Mouse (Mus musculus) intestine, embryonic 16.5 days (tissue): ENCODE measurements around the gene Mrnip. TPM values are rescaled to one million over a fixed set of nuclear protein-coding genes. Genes with fewer than 3 reads are reported as not detected.

Source experiments
- ATAC-seq: fragments of 200-750 bp; cut with Nextera tagmentation; 2 replicates; pipeline ENCODE4 v1.8.0; 2017; ENCODE audit warnings: moderate TSS enrichment, moderate library complexity
- H3K27ac ChIP-seq: fragments of 300-500 bp; sonication (generic); 2 replicates; pipeline ENCODE4 v1.5.1; 2014; ENCODE audit warnings: mild to moderate bottlenecking, low read length
- H3K27me3 ChIP-seq: fragments of 300-500 bp; sonication (generic); replicated peaks from 2 replicates; pipeline ENCODE4 v1.6.1; 2014; ENCODE audit warnings: low read length, control low read depth, mixed read lengths; ENCODE audit not compliant: control insufficient read depth, insufficient read depth
- H3K36me3 ChIP-seq: fragments of 300-500 bp; sonication (generic); 2 replicates; pipeline ENCODE4 v1.6.1; 2014; ENCODE audit warnings: low read length, control low read depth; ENCODE audit not compliant: control insufficient read depth, insufficient read depth
- H3K4me1 ChIP-seq: fragments of 300-500 bp; sonication (generic); 2 replicates; pipeline ENCODE4 v1.6.1; 2014; ENCODE audit warnings: low read length, control low read depth, mixed read lengths; ENCODE audit not compliant: control insufficient read depth, insufficient read depth
- H3K4me2 ChIP-seq: fragments of 300-500 bp; sonication (generic); 2 replicates; pipeline ENCODE4 v1.6.1; 2014; ENCODE audit warnings: low read depth, low read length, control low read depth
- H3K4me3 ChIP-seq: fragments of 300-500 bp; sonication (generic); 2 replicates; pipeline ENCODE4 v1.5.1; 2014; ENCODE audit warnings: mild to moderate bottlenecking, low read length
- H3K9ac ChIP-seq: fragments of 300-500 bp; sonication (generic); 2 replicates; pipeline ENCODE4 v1.6.1; 2014; ENCODE audit warnings: low read depth, low read length
- H3K9me3 ChIP-seq: fragments of 300-500 bp; sonication (generic); 2 replicates; pipeline ENCODE4 v1.6.1; 2016; ENCODE audit warnings: low read length, control low read depth; ENCODE audit not compliant: control insufficient read depth
- WGBS: fragments of 180-500 bp; shearing (Covaris S2); extraction: QIAGEN DNeasy Blood & Tissue Kit; methylation state at CpG from one replicate; pipeline ENCODE4 v1.1.7; 2014; 5-methylcytosine and 5-hydroxymethylcytosine counted together
- polyA plus RNA-seq: library from polyadenylated mRNA; unstranded; fragments of >200 nt; fragmentation: Nextera tagmentation; extraction: Ambion mirVana; gene quantifications from 2 replicates; pipeline ENCODE4 v1.2.1, GENCODE M21; 2015

The Mrnip gene
- polyA plus RNA-seq, 1 experiment from 2014 or later: 12.4 TPM

DNA sequence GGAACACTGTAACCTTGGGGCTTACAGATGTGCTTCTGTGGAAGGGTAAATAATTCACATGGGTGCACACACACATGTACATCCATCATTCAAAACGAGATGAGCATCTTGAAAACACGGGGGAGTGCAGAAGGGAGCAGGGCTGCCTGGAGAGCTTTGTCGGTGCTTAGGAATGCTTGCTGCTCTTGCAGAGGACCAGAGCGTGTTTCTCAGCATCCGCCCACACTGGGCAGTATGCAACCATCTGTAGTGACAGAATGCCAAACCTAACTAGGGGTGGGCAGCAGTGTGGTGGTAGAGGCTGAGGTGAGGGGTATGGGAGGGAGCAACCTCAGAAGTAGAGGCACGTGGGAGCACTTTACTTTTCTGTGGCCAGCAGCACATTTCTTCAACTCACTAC is 2.9 kb downstream of the Mrnip start:
- Histone ChIP-seq H3K4me1 (peaks cover 4% of the 10 kb centered on the region), H3K36me3 (no peaks in the 10 kb centered on the region), H3K9ac (no peak overlapping the region), H3K4me3 (no peak overlapping the region), H3K4me2 (no peak overlapping the region), H3K9me3 (no peaks in the 10 kb centered on the region), H3K27ac (no peak overlapping the region), H3K27me3 (no peaks in the 10 kb centered on the region)
- 71% methylated on average over 6 of the region's 6 CpGs for WGBS
- ATAC-seq: no peak

DNA sequence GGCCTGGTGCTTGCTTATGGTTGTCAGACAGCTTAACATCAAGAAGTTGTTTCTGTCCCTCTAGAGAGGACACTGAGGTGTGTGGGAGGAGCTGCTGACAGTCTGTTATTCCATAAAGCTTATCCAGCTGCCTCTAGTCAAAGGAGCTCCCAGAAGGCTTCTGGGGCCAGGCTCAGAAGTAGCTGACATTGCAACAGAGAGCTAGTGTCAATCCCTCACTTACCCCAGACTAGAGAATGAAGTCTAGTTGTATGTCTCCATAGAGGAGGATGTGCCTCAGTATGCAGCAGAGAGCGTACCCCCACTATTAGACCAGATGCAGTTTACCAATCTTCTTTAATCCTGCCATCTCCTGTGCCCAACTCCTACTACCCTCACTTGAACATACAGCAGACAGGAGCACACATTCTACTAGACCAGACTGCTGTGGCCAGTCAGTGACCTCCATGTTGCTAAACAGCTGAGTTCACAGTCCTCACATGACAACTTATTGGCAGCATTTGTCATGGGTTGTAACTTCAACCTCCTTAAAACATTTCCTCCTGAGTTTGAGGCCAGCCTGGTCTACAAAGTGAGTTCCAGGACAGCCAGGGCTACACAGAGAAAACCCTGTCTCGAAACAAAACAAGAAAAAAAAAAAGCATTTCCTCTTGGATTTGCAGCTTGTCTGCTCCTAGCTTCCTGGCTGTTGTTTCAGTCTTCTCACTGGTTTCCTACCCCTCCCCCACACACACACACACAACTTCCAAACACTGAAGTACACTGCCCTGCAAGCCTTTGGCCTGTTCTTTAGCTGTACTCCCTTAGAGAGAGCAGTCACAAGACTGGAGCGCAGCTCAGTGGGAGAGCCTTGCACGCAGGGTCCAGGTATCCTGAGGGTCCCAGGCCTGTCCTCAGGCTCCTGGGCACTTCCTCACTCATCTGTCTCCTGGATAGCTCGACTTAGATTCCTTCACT is 4.6 kb downstream of the Mrnip start:
- H3K9me3 ChIP-seq: no peaks in the 10 kb centered on the region
- no peaks in the 10 kb centered on the region for H3K27me3 ChIP-seq
- no peak overlapping the region for H3K4me3 ChIP-seq
- 75% methylated on average over 5 of the region's 5 CpGs for WGBS
- H3K4me2 ChIP-seq: no peak overlapping the region
- H3K4me1 ChIP-seq: peaks cover 4% of the 10 kb centered on the region
- no peak for ATAC-seq
- no peak overlapping the region for H3K27ac ChIP-seq
- H3K9ac ChIP-seq: no peak overlapping the region
- H3K36me3 ChIP-seq: no peaks in the 10 kb centered on the region

DNA sequence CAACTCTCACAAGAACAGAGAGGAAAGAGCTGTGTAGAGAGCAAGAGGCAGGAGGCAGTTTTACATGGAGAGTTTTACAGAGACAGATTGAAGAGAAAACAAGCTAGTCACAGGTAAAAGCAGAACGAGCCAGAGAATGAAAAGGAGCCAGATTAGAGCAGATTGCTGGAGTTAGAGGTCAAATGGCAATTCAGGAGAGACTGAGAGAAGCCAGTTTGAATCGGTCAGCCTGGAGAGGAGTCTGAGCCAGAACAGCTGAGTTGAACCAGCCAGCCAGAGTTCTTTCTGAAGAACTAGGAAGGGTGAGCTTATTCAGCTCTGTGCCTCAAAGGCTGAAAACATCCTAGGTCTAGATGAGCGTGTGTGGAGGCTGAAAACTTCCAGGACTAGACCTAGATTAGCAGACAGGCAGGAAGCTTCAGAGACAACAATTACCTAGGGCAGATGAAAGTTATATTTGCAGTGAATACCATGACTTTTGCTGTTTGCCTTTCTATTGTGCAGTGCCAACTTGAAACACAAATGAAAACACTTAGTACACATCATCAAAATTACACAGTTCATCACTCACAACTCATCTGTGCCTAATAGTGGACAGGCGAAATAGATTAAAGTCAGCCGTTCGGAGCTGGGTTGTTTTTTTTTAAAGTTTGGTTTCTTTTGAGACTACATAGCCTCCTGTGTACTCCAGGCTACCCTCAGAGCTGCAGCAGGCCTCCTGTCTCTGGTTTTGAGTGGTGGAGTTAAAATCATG is 6.4 kb downstream of the Mrnip start:
- Histone ChIP-seq H3K4me1 (no peaks in the 10 kb centered on the region; the same call in 1 of the 2 replicates), H3K4me3 (no peak overlapping the region), H3K9me3 (no peaks in the 10 kb centered on the region), H3K27ac (no peak overlapping the region), H3K4me2 (no peak overlapping the region), H3K9ac (no peak overlapping the region), H3K27me3 (no peaks in the 10 kb centered on the region), H3K36me3 (no peaks in the 10 kb centered on the region)
- WGBS: 82% methylated on average over 6 of the region's 6 CpGs
- no peak for ATAC-seq

DNA sequence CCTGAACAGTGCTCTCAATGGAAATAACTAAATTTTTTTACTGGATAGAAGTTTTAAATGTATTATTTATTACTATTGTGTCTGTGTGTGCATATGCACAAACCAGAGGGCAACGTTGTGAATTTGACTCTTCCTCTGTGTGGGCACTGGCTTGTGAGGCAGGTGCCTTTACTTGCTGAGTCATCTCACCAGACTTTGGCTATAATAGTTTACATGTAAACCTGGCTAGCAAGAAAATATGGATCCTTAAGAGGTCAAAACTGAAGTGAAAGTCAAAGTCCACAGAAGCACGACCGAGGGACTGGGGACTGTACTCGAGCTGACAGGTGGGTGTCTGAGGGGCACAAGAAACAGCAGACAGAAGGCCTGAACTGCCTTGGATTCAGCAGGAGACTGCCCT is 8.5 kb downstream of the Mrnip start:
- Histone ChIP-seq H3K27ac (no peak overlapping the region), H3K9ac (no peak overlapping the region), H3K4me1 (no peaks in the 10 kb centered on the region), H3K36me3 (no peaks in the 10 kb centered on the region), H3K4me2 (no peak overlapping the region), H3K4me3 (no peak overlapping the region), H3K27me3 (no peaks in the 10 kb centered on the region), H3K9me3 (no peaks in the 10 kb centered on the region)
- no peak for ATAC-seq
- WGBS: 71% methylated on average over 4 of the region's 4 CpGs

DNA sequence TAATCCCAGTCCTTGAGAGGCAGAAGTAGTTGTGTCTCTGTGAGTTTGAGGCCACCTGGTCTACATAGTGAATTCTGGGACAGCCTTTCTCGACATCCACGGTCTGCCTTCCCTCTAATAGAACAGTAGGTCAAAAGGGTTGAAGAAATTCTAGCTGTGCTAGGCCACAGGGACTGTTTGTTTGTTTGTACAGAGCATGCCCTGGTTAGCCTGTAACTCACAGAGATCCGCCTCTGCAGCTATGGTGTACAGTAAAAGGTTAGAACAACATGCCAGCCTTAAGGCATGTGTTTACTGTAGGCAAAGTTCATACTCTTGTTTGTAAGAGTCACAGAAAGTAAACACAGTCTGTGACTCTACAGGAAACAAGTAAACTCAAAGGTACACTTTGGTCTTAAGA is 10.5 kb downstream of the Mrnip start:
- no peak for ATAC-seq
- no peak overlapping the region for H3K4me3 ChIP-seq
- 85% methylated on average over 3 of the region's 3 CpGs for WGBS
- no peaks in the 10 kb centered on the region for H3K36me3 ChIP-seq
- no peak overlapping the region for H3K27ac ChIP-seq
- no peak overlapping the region for H3K9ac ChIP-seq
- no peaks in the 10 kb centered on the region for H3K9me3 ChIP-seq
- no peak overlapping the region for H3K4me2 ChIP-seq
- no peaks in the 10 kb centered on the region for H3K27me3 ChIP-seq
- H3K4me1 ChIP-seq: no peaks in the 10 kb centered on the region

DNA sequence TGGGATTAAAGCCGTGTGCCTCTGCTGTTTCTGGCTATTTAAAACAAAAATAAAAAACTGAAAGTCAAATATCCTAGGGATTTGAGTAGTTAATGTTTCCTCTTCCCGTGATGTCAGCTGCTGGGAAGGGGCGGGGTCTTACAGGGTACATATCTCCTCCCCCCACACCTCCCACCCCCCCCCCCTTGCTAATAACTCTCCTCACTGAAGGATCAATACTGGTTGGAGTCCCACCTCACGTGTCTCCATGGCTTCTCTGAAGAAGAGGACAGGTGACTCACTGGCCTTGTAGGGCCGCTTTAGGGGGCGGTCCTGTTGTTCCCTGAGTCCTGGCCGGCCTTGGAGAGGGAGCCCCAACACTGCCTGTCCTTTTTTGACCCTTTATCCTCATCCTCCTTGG is 14.4 kb downstream of the Mrnip start:
- Histone ChIP-seq H3K9ac (no peak overlapping the region), H3K36me3 (no peaks in the 10 kb centered on the region), H3K27me3 (no peaks in the 10 kb centered on the region), H3K9me3 (no peaks in the 10 kb centered on the region), H3K4me1 (no peaks in the 10 kb centered on the region), H3K27ac (no peak overlapping the region), H3K4me2 (no peak overlapping the region), H3K4me3 (no peak overlapping the region)
- WGBS: 47% methylated on average over 7 of the region's 7 CpGs
- 0 out of 2 replicates have a peak, but pooled peaks have one; percentile 42 for ATAC-seq

DNA sequence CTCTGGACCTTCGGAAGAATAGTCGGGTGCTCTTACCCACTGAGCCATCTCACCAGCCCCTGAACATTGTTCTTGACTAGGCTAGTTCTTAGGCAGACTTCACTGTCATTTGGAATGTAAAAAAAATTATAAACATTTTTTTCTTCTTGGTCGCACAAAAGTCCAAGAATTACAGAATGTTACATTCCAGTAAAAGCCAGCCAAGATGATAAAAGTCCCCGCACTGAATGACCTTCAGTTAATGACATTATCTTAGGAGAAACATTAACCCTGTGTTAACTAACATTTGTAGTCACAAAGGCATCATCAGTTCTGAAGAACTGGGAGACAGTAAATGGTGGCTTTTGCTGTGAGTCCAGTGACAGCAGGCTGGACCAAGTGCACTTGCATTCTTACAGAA is 16.1 kb downstream of the Mrnip start:
- Histone ChIP-seq H3K4me1 (no peaks in the 10 kb centered on the region), H3K9me3 (no peaks in the 10 kb centered on the region), H3K27me3 (no peaks in the 10 kb centered on the region), H3K27ac (no peak overlapping the region), H3K4me2 (no peak overlapping the region), H3K9ac (no peak overlapping the region), H3K4me3 (no peak overlapping the region), H3K36me3 (no peaks in the 10 kb centered on the region)
- no peak for ATAC-seq
- WGBS: 55% methylated on average over 4 of the region's 4 CpGs

DNA sequence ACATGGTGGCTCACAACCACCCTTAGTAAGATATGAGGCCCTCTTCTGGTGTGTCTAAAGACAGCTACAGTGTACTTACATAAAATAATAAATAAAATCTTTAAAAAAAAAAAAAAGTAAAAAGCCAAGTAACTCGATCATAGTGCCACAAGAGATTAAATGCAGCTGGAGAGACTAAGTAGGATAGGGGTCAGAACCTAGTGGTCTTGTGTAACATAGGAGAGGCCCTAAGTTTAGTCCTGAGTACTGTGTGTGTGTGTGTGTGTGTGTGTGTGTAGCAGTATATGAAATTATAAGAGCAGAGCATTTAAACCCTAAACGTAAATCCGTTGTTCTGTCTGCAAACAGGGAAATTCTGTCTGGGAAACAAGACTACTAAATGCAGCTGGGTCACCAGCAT is 18.0 kb downstream of the Mrnip start:
- no peak for ATAC-seq
- WGBS: 74% methylated on average over 3 of the region's 3 CpGs
- Histone ChIP-seq H3K9me3 (no peaks in the 10 kb centered on the region), H3K27me3 (no peaks in the 10 kb centered on the region), H3K27ac (no peak overlapping the region), H3K36me3 (no peaks in the 10 kb centered on the region), H3K9ac (no peak overlapping the region), H3K4me1 (no peaks in the 10 kb centered on the region), H3K4me2 (no peak overlapping the region), H3K4me3 (no peak overlapping the region)

DNA sequence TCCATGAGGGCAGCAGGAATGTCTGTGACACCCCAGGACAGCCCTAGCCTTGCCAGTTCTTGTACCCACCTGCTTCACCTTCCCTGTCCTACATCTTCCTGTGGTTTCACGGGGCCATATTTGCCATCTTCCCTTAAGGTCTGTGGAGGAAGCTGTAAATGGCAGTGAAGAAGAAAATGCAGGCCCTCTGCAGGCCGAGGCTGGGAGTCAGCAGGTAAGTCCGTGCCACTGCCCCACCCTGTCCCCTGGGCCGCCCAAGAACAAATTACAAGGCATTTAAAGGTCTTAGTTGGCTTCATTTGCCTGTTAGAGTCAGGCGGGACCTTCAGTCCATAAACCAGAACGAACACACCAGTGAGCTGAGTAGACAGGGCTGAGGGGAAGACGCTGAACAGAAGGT is 19.8 kb downstream of the Mrnip start:
- H3K27ac ChIP-seq: no peak overlapping the region; the same call in 1 of the 2 replicates
- no peak overlapping the region for H3K4me2 ChIP-seq
- no peaks in the 10 kb centered on the region for H3K9me3 ChIP-seq
- H3K4me1 ChIP-seq: no peaks in the 10 kb centered on the region
- H3K4me3 ChIP-seq: no peak overlapping the region
- ATAC-seq: peak; percentile 58
- no peak overlapping the region for H3K9ac ChIP-seq
- H3K36me3 ChIP-seq: peaks cover 3% of the 10 kb centered on the region
- WGBS: 61% methylated on average over 7 of the region's 7 CpGs
- no peaks in the 10 kb centered on the region for H3K27me3 ChIP-seq
